Mouse (Mus musculus) spleen, adult 2 months (tissue): ENCODE data around the gene Isy1.

Source experiments
- CTCF ChIP-seq: fragments of 200-500 bp; IDR thresholded peaks from 2 replicates; pipeline ENCODE4 v1.5.1; 2011; ENCODE audit warnings: mild to moderate bottlenecking, inconsistent platforms; ENCODE audit not compliant: insufficient read depth, insufficient read length, insufficient replicate concordance; ENCODE audit errors: extremely low read depth
- POLR2A ChIP-seq: fragments of 200-500 bp; IDR thresholded peaks from 2 replicates; pipeline ENCODE4 v1.6.1; 2011; ENCODE audit warnings: low read depth, low read length, inconsistent platforms

DNA sequence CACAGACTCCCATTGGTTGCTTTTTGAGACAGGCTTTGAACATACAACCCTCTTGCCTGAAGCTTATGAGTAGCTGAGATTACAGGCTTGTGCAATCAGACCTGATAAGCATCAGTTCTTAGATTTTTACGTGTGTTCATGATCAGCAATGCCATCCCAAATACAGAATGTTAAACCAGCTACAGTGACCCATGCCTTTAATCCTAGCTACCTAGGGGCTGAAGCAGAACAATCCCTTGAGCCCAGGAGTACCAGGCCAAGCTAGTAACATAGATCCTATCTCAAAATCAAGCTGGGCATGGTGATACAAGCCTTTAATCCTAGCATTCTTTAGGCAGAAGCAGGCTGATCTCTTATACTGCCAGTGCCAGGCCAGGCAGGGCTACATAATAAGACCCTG, 34.6 kb downstream of the Isy1 start:
- TF ChIP-seq POLR2A (no peak), CTCF (no peak)
